Mouse (Mus musculus) heart, embryonic 14.5 days (tissue): ENCODE measurements around the gene Nudt2. TPM values are rescaled to one million over a fixed set of nuclear protein-coding genes. Genes with fewer than 3 reads are reported as not detected.

ENCODE experiments used
- ATAC-seq: fragments of 200-750 bp; cut with Nextera tagmentation; 2 replicates; pipeline ENCODE4 v1.8.0; 2017; ENCODE audit warnings: low read depth, moderate TSS enrichment; ENCODE audit not compliant: insufficient number of reproducible peaks, insufficient read depth, low FRiP score
- H3K27ac ChIP-seq, 2 experiments: fragments of 200-500 bp in 1 of 2; fragments of 300-500 bp in 1 of 2; sonication (generic) in 1 of 2; replicated peaks in 1 of 2; 2 replicates each; pipeline ENCODE4 v1.5.1; 2012 to 2014; ENCODE audit warnings: low read depth in 2 of 2, low read length in 2 of 2, control low read depth in 1 of 2, mild to moderate bottlenecking in 1 of 2, mixed read lengths in 1 of 2; ENCODE audit not compliant: control insufficient read depth in 1 of 2, insufficient read depth in 1 of 2
- H3K27me3 ChIP-seq: fragments of 300-500 bp; sonication (generic); 2 replicates; pipeline ENCODE4 v1.6.1; 2014; ENCODE audit warnings: mild to moderate bottlenecking, low read length, control low read depth; ENCODE audit not compliant: control insufficient read depth, insufficient read depth
- H3K36me3 ChIP-seq: fragments of 300-500 bp; sonication (generic); 2 replicates; pipeline ENCODE4 v1.6.1; 2014; ENCODE audit warnings: mild to moderate bottlenecking, control low read depth, low read length, mixed read lengths; ENCODE audit not compliant: control insufficient read depth, insufficient read depth
- H3K4me1 ChIP-seq, 2 experiments: fragments of 200-500 bp in 1 of 2; fragments of 300-500 bp in 1 of 2; sonication (generic) in 1 of 2; 2 replicates each; pipeline ENCODE4 v1.6.1; 2012 to 2014; ENCODE audit warnings: low read length in 2 of 2, control low read depth in 1 of 2, mixed read lengths in 1 of 2; ENCODE audit not compliant: control insufficient read depth in 2 of 2, insufficient read depth in 2 of 2
- H3K4me2 ChIP-seq: fragments of 300-500 bp; sonication (generic); 2 replicates; pipeline ENCODE4 v1.6.1; 2014; ENCODE audit warnings: mild to moderate bottlenecking, low read length
- H3K4me3 ChIP-seq, 2 experiments: fragments of 200-500 bp in 1 of 2; fragments of 300-500 bp in 1 of 2; sonication (generic) in 1 of 2; 2 replicates each; pipeline ENCODE4 v1.5.1; 2012 to 2014; ENCODE audit warnings: low read length in 2 of 2, mild to moderate bottlenecking in 2 of 2, control low read depth in 1 of 2, low read depth in 1 of 2, moderate library complexity in 1 of 2; ENCODE audit not compliant: control insufficient read depth in 1 of 2, insufficient read depth in 1 of 2
- H3K9ac ChIP-seq: fragments of 300-500 bp; sonication (generic); 2 replicates; pipeline ENCODE4 v1.6.1; 2014; ENCODE audit warnings: mild to moderate bottlenecking, low read length
- H3K9me3 ChIP-seq: fragments of 300-500 bp; sonication (generic); 2 replicates; pipeline ENCODE4 v1.6.1; 2016; ENCODE audit warnings: low read length, control low read depth; ENCODE audit not compliant: control insufficient read depth
- WGBS: fragments of 180-500 bp; shearing (Covaris S2); extraction: QIAGEN DNeasy Blood & Tissue Kit; methylation state at CpG from one replicate; pipeline ENCODE4 v1.1.7; 2014; 5-methylcytosine and 5-hydroxymethylcytosine counted together
- polyA plus RNA-seq: library from polyadenylated mRNA; unstranded; fragments of >200 nt; fragmentation: Nextera tagmentation; extraction: Ambion mirVana; gene quantifications from 2 replicates; pipeline ENCODE4 v1.2.1, GENCODE M21; 2014

Gene Nudt2
- polyA plus RNA-seq, 1 experiment from 2014 or later = 43.9 TPM

DNA sequence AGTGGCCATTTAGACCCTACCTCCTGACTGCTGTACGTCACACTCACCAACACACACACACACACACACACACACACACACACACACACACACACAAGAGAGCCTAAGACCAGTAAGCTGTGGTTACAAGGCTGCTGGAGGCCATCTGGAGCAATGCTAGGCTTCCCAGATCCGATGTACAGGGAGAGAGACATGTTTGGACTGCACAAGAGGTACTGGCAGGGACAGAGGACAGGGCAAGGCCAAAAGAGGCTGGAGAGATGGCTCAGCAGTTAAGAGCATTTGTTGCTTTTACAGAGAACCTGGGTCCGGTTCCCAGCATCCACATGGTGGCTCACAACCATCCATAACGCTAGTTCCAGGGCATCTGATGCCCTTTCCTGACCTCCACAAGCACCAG, 30.1 kb downstream of the Nudt2 start:
- peaks cover 16 to 19% of the 10 kb centered on the region in 2 experiments; a peak in 3 of 4 replicates for H3K4me1 ChIP-seq
- no peaks in the 10 kb centered on the region for H3K9me3 ChIP-seq
- peaks cover 48% of the 10 kb centered on the region for H3K27me3 ChIP-seq
- ATAC-seq = no peak
- no peak overlapping the region for H3K4me2 ChIP-seq
- no peak overlapping the region for H3K27ac ChIP-seq
- WGBS = 76% methylated on average over 4 of the region's 4 CpGs
- H3K9ac ChIP-seq = no peak overlapping the region
- no peak overlapping the region for H3K4me3 ChIP-seq
- no peaks in the 10 kb centered on the region for H3K36me3 ChIP-seq

DNA sequence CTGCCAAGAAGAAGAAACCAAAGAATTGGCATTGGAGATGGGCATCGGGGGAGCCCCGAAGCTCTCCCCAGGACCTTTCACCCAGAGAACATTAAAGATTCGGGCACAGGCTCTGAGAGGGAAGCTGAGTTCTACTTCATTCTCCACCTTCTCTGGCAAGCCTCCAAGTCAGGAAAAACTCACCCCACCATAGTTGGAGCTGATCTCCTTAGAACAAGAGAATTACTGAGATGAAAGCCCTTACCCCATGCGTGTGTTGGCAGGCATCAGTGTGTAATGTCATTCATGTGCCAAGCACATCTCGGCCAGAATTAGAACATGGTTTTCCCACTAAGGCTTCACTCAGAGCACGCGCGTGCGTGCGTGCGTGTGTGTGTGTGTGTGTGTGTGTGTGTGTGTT, 30.9 kb downstream of the Nudt2 start:
- ATAC-seq = no peak
- Histone ChIP-seq H3K4me2 (no peak overlapping the region), H3K9ac (no peak overlapping the region), H3K27me3 (peaks cover 56% of the 10 kb centered on the region), H3K9me3 (no peaks in the 10 kb centered on the region), H3K4me3 (no peak overlapping the region), H3K4me1 (peaks cover 16 to 19% of the 10 kb centered on the region in 2 experiments; a peak in 3 of 4 replicates), H3K27ac (no peak overlapping the region), H3K36me3 (no peaks in the 10 kb centered on the region)
- WGBS = 74% methylated on average over 11 of the region's 11 CpGs

DNA sequence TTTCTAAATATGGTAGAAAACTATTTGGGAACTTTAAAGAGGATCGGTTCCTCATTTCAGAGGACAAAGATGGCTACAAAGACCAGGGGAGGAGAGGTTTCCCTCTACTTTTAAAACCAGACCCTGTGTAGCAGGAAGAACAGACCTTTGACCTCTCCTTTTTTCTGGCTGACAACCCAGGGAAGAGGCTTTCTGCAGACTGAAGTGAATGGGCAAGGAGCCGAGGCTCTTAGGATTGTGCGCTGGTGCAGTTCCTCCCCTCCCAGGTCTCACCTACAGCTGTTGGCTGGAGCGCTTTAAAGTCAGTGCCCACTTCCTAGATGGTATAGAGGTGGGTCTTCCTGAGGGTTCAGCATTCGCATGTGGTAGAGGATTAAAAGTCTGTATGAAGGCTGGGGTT, 32.1 kb downstream of the Nudt2 start:
- H3K36me3 ChIP-seq = no peaks in the 10 kb centered on the region
- ATAC-seq = no peak
- H3K9ac ChIP-seq = no peak overlapping the region
- H3K9me3 ChIP-seq = no peaks in the 10 kb centered on the region
- no peak overlapping the region for H3K27ac ChIP-seq
- no peak overlapping the region for H3K4me2 ChIP-seq
- 57% methylated on average over 5 of the region's 5 CpGs for WGBS
- peaks cover 16 to 19% of the 10 kb centered on the region in 2 experiments; a peak in 3 of 4 replicates for H3K4me1 ChIP-seq
- H3K27me3 ChIP-seq = peaks cover 68% of the 10 kb centered on the region
- H3K4me3 ChIP-seq = no peak overlapping the region

DNA sequence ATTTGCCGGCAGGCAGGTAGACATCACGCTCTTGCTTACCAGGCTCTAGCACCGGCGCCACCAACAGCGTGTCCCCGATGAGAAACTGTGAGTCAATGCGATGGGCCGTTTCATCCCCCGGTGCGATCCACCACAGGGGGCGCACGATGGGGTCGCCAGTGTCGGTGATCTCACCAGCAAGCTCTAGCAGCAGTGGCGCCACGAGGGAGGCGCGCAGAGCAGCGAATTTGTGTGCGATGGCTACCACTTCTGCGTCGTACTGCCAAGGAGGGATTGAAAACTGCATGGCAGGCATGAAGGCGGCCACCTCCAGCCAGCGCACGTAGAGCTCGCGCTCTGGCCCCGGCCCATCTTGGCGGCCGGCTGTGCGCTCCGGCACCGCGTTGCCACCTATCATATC, 32.6 kb downstream of the Nudt2 start:
- H3K4me1 ChIP-seq = peaks cover 21 to 24% of the 10 kb centered on the region in 2 experiments
- H3K36me3 ChIP-seq = no peaks in the 10 kb centered on the region
- peak overlapping the region; percentile 33 to 37 for H3K4me3 ChIP-seq
- H3K27ac ChIP-seq = no peak overlapping the region
- H3K9me3 ChIP-seq = no peaks in the 10 kb centered on the region
- H3K4me2 ChIP-seq = peak overlapping the region; percentile 73
- peak overlapping the region; percentile 21; the same call in 1 of the 2 replicates for H3K9ac ChIP-seq
- peaks cover 73% of the 10 kb centered on the region for H3K27me3 ChIP-seq
- no peak for ATAC-seq
- WGBS = 4% methylated on average over 34 of the region's 34 CpGs

DNA sequence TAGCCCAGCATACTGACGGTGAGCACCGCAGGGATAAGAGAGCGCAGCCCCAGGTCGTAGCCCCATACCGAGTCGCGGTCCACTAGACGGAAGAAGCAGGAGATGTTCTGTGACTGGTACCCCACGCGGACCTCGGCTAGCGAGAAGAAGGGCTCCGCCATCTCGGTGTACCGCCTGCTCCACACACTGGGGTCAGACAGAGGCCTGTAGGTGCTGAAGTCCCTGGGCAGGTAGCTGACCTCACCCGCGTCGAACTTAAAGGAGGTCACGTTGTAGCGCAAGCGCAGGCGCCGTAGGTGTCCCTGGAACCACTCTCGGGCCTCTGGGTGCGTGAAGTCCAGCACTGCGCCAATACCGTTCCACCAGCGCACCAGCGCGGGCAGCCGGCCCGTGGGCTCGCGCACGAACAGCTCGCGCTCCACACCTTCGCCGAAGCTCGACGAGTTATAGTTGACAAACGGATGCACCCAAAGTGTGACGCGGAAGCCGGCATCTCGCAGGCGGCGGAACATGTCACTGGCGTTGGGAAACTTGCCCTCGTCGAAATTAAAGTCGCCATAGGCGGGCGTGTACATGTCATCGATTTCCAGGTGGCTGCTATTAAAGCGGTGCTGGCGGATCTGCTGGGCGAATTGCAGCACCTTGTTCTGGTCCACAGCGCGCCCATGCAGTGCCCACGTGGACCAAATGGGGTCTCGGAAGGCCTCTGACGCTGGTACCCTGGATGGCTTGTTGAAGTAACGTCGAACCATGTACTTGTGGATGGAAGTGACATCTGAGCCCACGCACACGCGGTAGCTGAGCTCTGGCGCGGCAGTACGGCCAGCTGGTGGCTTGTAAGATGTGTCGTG, 33.3 kb downstream of the Nudt2 start:
- Histone ChIP-seq H3K9ac (peak overlapping the region; percentile 21; the same call in 1 of the 2 replicates), H3K4me3 (peak overlapping the region; percentile 33 to 37), H3K4me2 (peak overlapping the region; percentile 73), H3K27ac (no peak overlapping the region), H3K27me3 (peaks cover 73% of the 10 kb centered on the region), H3K4me1 (peaks cover 24 to 26% of the 10 kb centered on the region in 2 experiments), H3K9me3 (no peaks in the 10 kb centered on the region), H3K36me3 (no peaks in the 10 kb centered on the region)
- no peak for ATAC-seq
- 7% methylated on average over 72 of the region's 72 CpGs for WGBS

DNA sequence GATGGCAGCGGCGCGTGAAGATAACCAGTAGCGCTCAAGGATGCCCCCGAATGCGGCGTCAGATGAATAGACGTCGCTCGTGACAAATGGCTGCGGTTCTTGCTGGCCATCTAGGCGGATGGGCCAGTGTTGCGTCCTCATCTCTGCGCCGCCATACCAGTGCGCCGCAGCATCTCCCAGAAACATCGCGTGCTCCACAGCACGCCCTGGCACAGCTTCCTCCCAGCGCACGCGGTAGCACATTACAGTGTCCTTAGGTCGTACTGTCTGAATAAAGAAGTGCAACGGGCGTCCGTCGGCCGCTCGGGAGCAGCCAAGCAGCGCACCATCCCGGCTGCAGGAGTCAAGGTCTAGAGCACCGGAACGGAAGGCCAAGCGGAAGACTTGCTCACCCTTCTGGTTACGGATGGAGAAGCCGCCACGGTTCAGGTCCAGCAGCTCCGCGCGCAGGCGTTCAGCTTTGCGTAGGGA, 34.0 kb downstream of the Nudt2 start:
- peak overlapping the region; percentile 20 to 37 for H3K4me3 ChIP-seq
- ATAC-seq = no peak
- no peaks in the 10 kb centered on the region for H3K36me3 ChIP-seq
- WGBS = 5% methylated on average over 43 of the region's 43 CpGs
- H3K27me3 ChIP-seq = peaks cover 73% of the 10 kb centered on the region
- H3K4me2 ChIP-seq = peak overlapping the region; percentile 73
- H3K9ac ChIP-seq = peak overlapping the region; percentile 30; the same call in 1 of the 2 replicates
- H3K27ac ChIP-seq = no peak overlapping the region
- H3K9me3 ChIP-seq = no peaks in the 10 kb centered on the region
- peaks cover 24 to 26% of the 10 kb centered on the region in 2 experiments for H3K4me1 ChIP-seq

DNA sequence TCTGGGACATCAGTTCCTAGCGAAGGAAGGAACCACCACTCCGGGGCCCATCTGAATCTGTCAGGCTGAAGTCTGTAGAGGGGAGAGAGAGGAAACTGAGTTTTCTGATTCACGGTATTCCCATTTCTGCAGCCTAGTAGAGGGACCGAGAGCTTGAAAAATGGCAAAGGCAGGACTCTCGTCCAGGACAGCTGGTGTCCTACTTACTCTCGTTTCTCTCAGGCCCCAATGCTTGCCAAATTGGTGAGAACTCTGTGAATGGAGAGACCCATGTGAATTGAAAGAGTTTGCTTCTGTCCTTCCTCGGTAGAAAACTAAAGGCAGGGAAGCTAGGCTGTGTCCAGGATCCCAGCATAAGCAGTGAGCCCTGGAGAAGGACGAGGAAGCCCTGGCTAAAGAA, 34.7 kb downstream of the Nudt2 start:
- Histone ChIP-seq H3K9ac (no peak overlapping the region), H3K9me3 (no peaks in the 10 kb centered on the region), H3K4me1 (peaks cover 24 to 26% of the 10 kb centered on the region in 2 experiments), H3K4me3 (no peak overlapping the region), H3K27ac (no peak overlapping the region), H3K4me2 (no peak overlapping the region), H3K36me3 (no peaks in the 10 kb centered on the region), H3K27me3 (peaks cover 73% of the 10 kb centered on the region)
- WGBS = 64% methylated on average over 8 of the region's 8 CpGs
- ATAC-seq = no peak
